Mouse (Mus musculus): ENCODE results near the gene Slc2a6.

- no peak for TF ChIP-seq POLR2A (IDR thresholded peaks at IDR 0.05; ENCODE audit: extremely low read depth, insufficient read depth, low read length)
- TF ChIP-seq CTCF (IDR thresholded peaks at IDR 0.05; ENCODE audit: low read depth, low read length): no peak
These were observed 1.5 kb downstream of the Slc2a6 start for GRCm38 (mm10) chr2:27026332-27026731.

Measured in liver, adult 2 months (tissue).